8 mouse cellular contexts compared by ENCODE assay signal in genomic region chr11:20800277-20801092, GRCm38 (mm10). TPM values are rescaled to one million over a fixed set of nuclear protein-coding genes. Genes with fewer than 3 reads are reported as not detected.
A peak's percentile ranks its signal among the peaks of the same experiment; 100 is the strongest.
DNase-seq lines count a peak whose midpoint lies in the region; ATAC-seq and TF ChIP-seq lines count a peak whose summit lies in the region.

No protein-coding gene starts in this region.

- H3K4me2 ChIP-seq in hindbrain, embryonic 15.5 days: peak overlapping the region; percentile 21; the same call in 1 of the 2 replicates
- no peak overlapping the region; the same call in 1 of the 2 replicates for H3K4me2 ChIP-seq in lung, postnatal 0 days (replicated peaks; ENCODE audit: low read depth, low read length)
- 0 out of 2 replicates have a peak overlapping the region, but pooled peaks have one; percentile 8 for H3K4me2 ChIP-seq in stomach, embryonic 15.5 days

- H3K27ac ChIP-seq in hindbrain, embryonic 15.5 days (replicated peaks): 0 out of 2 replicates have a peak overlapping the region, but pooled peaks have one; percentile 22
- H3K27ac ChIP-seq in lung, postnatal 0 days (ENCODE audit: low read length): no peak overlapping the region
- peak overlapping the region; percentile 44 for H3K27ac ChIP-seq in stomach, embryonic 15.5 days

- TF ChIP-seq CTCF in lung, postnatal 0 days (IDR thresholded peaks at IDR 0.05): no peak

- peak; percentile 15 for DNase-seq in kidney, adult 11 months
- DNase-seq in kidney, postnatal 10 days: no peak
- DNase-seq in lung, postnatal 0 days (ENCODE audit: low spot score): peak; percentile 48
- DNase-seq in ovary, postnatal 14 days (ENCODE audit: low spot score): no peak
- DNase-seq in left cerebral cortex, postnatal 10 days (ENCODE audit: extremely low spot score in 1 of 2, low spot score in 2 of 2): no peak
- no peak for DNase-seq in cerebellum, postnatal 25 days

- no peak overlapping the region for H3K9ac ChIP-seq in hindbrain, embryonic 15.5 days
- no peak overlapping the region for H3K9ac ChIP-seq in lung, postnatal 0 days (replicated peaks; ENCODE audit: low read depth)
- H3K9ac ChIP-seq in stomach, embryonic 15.5 days: no peak overlapping the region

- 23% methylated on average over 14 of the region's 14 CpGs for WGBS in hindbrain, embryonic 15.5 days
- 33% methylated on average over 14 of the region's 14 CpGs for WGBS in lung, postnatal 0 days
- WGBS in stomach, embryonic 15.5 days: 27% methylated on average over 14 of the region's 14 CpGs

- intact Hi-C loops in left cerebral cortex, postnatal 10 days (cut with DNase I): no loop called here

- H3K36me3 ChIP-seq in hindbrain, embryonic 15.5 days: no peaks in the 10 kb centered on the region
- H3K36me3 ChIP-seq in lung, postnatal 0 days (ENCODE audit: insufficient read depth, low read length): no peaks in the 10 kb centered on the region
- no peaks in the 10 kb centered on the region for H3K36me3 ChIP-seq in stomach, embryonic 15.5 days

- H3K4me3 ChIP-seq in hindbrain, embryonic 15.5 days: no peak overlapping the region
- no peak overlapping the region for H3K4me3 ChIP-seq in lung, postnatal 0 days (ENCODE audit: low read depth, low read length)
- H3K4me3 ChIP-seq in stomach, embryonic 15.5 days (replicated peaks): no peak overlapping the region

- no peaks in the 10 kb centered on the region for H3K27me3 ChIP-seq in hindbrain, embryonic 15.5 days
- H3K27me3 ChIP-seq in lung, postnatal 0 days (replicated peaks; ENCODE audit: insufficient read depth, low read length): no peaks in the 10 kb centered on the region
- no peaks in the 10 kb centered on the region for H3K27me3 ChIP-seq in stomach, embryonic 15.5 days (replicated peaks)

- H3K4me1 ChIP-seq in hindbrain, embryonic 15.5 days (replicated peaks): peaks cover 9% of the 10 kb centered on the region
- no peaks in the 10 kb centered on the region for H3K4me1 ChIP-seq in lung, postnatal 0 days (ENCODE audit: insufficient read depth, low read depth, low read length)
- no peaks in the 10 kb centered on the region for H3K4me1 ChIP-seq in stomach, embryonic 15.5 days

- no peaks in the 10 kb centered on the region for H3K9me3 ChIP-seq in hindbrain, embryonic 15.5 days
- H3K9me3 ChIP-seq in lung, postnatal 0 days (ENCODE audit: low read length): no peaks in the 10 kb centered on the region
- H3K9me3 ChIP-seq in stomach, embryonic 15.5 days: no peaks in the 10 kb centered on the region

- peak; percentile 51; the same call in 1 of the 2 replicates for ATAC-seq in hindbrain, embryonic 15.5 days (ENCODE audit: low FRiP score, low read depth)
- peak; percentile 50 for ATAC-seq in lung, postnatal 0 days
- ATAC-seq in stomach, embryonic 15.5 days (ENCODE audit: insufficient read depth, low FRiP score, low read depth): no peak

- no peak for TF ChIP-seq EP300 in lung, postnatal 0 days (IDR thresholded peaks at IDR 0.05)

RNA-seq across cellular contexts. Expression of gene Lgalsl, which starts 30.4 kb away (rescaled TPM):
- polyA plus RNA-seq in hindbrain, embryonic 15.5 days (2015; fragmentation: Nextera tagmentation; extraction: Ambion mirVana): 74.5 and 77.7 TPM in 2 replicates
- 39.6 and 40.1 TPM in 2 replicates for polyA plus RNA-seq in lung, postnatal 0 days (2015; fragmentation: Nextera tagmentation; extraction: Ambion mirVana)
- 34.0 and 36.5 TPM in 2 replicates for polyA plus RNA-seq in stomach, embryonic 15.5 days (2015; fragmentation: Nextera tagmentation; extraction: Ambion mirVana)
- total RNA-seq in left cerebral cortex, postnatal 10 days (2021): 100 to 1,000 TPM in 1 of 2 experiments, 10 to 100 TPM in 1; 99.8 to 102 TPM

RNA-seq across cellular contexts. Expression of gene Aftph, which starts 59.1 kb away (rescaled TPM):
- polyA plus RNA-seq in hindbrain, embryonic 15.5 days (2015; fragmentation: Nextera tagmentation; extraction: Ambion mirVana): 32.1 and 37.1 TPM in 2 replicates
- polyA plus RNA-seq in lung, postnatal 0 days (2015; fragmentation: Nextera tagmentation; extraction: Ambion mirVana): 17.8 and 19.4 TPM in 2 replicates
- polyA plus RNA-seq in stomach, embryonic 15.5 days (2015; fragmentation: Nextera tagmentation; extraction: Ambion mirVana): 22.8 and 23.2 TPM in 2 replicates
- total RNA-seq in left cerebral cortex, postnatal 10 days (2021): 10 to 100 TPM; 56.1 to 59.0 TPM

Comparison
In these comparisons a context has a peak if more than half of its experiments do, and no peak if none do; other contexts are left out.
1. DNase-seq: peak in kidney, adult 11 months (single experiment) and lung, postnatal 0 days (single experiment); none in kidney, postnatal 10 days (single experiment), ovary, postnatal 14 days (single experiment), left cerebral cortex, postnatal 10 days (0 of 2) and cerebellum, postnatal 25 days (0 of 2).